ENCODE assay signal across 11 mouse cellular contexts in genomic region chr9:55525716-55526115, GRCm38 (mm10). TPM values are rescaled to one million over a fixed set of nuclear protein-coding genes. Genes with fewer than 3 reads are reported as not detected.
DNase-seq lines count a peak whose midpoint lies in the region; ATAC-seq and TF ChIP-seq lines count a peak whose summit lies in the region.
"Had no signal": no experiment of that assay in that cellular context is flagged by ENCODE, and none has a peak within 500 bp of the region (broad histone marks: within the 10 kb centered on the region; RNA-seq: fewer than 3 reads in every experiment).

No protein-coding gene starts in this region.

- no peaks in the 10 kb centered on the region for H3K36me3 ChIP-seq in hindbrain, postnatal 0 days (ENCODE audit: insufficient read depth, low read length)
- no peaks in the 10 kb centered on the region for H3K36me3 ChIP-seq in hindbrain, embryonic 16.5 days (ENCODE audit: control insufficient read depth, insufficient read depth, low read length)
- no peaks in the 10 kb centered on the region for H3K36me3 ChIP-seq in thymus, adult 2 months (ENCODE audit: control insufficient read depth, insufficient read depth, low read length)
- no peaks in the 10 kb centered on the region for H3K36me3 ChIP-seq in kidney, embryonic 16.5 days (ENCODE audit: insufficient read depth, low read length)

- no peak overlapping the region for H3K9ac ChIP-seq in hindbrain, postnatal 0 days (replicated peaks; ENCODE audit: low read length)
- no peak overlapping the region for H3K9ac ChIP-seq in hindbrain, embryonic 16.5 days (ENCODE audit: low read depth, low read length)
- no peak overlapping the region for H3K9ac ChIP-seq in kidney, embryonic 16.5 days (replicated peaks; ENCODE audit: low read length)

- no peaks in the 10 kb centered on the region for H3K9me3 ChIP-seq in hindbrain, postnatal 0 days (ENCODE audit: low read length)
- H3K9me3 ChIP-seq in hindbrain, embryonic 16.5 days (ENCODE audit: control insufficient read depth, low read length), result no peaks in the 10 kb centered on the region
- no peaks in the 10 kb centered on the region; the same call in 1 of the 2 replicates for H3K9me3 ChIP-seq in kidney, embryonic 16.5 days (ENCODE audit: low read length)

- H3K4me3 ChIP-seq in hindbrain, postnatal 0 days (ENCODE audit: low read length), result no peak overlapping the region
- no peak overlapping the region for H3K4me3 ChIP-seq in hindbrain, embryonic 16.5 days (ENCODE audit: low read length)
- H3K4me3 ChIP-seq in thymus, adult 2 months (ENCODE audit: control insufficient read depth, insufficient read depth, low read length), result no peak overlapping the region
- H3K4me3 ChIP-seq in kidney, embryonic 16.5 days (ENCODE audit: low read length), result no peak overlapping the region

- no peak overlapping the region for H3K27ac ChIP-seq in hindbrain, postnatal 0 days
- no peak overlapping the region for H3K27ac ChIP-seq in hindbrain, embryonic 16.5 days (ENCODE audit: low read depth, low read length)
- H3K27ac ChIP-seq in thymus, adult 2 months (ENCODE audit: control insufficient read depth, insufficient read depth, low read length), result no peak overlapping the region
- no peak overlapping the region for H3K27ac ChIP-seq in kidney, embryonic 16.5 days (ENCODE audit: low read length)

- H3K27me3 ChIP-seq in hindbrain, postnatal 0 days (ENCODE audit: insufficient read depth, low read length), result no peaks in the 10 kb centered on the region
- peaks cover 6% of the 10 kb centered on the region for H3K27me3 ChIP-seq in hindbrain, embryonic 16.5 days (replicated peaks; ENCODE audit: control insufficient read depth, insufficient read depth, low read length)
- no peaks in the 10 kb centered on the region for H3K27me3 ChIP-seq in thymus, adult 2 months (ENCODE audit: control insufficient read depth, insufficient read depth, low read length)
- H3K27me3 ChIP-seq in kidney, embryonic 16.5 days (ENCODE audit: insufficient read depth, low read length), result no peaks in the 10 kb centered on the region

- no peak for DNase-seq in hindbrain, postnatal 0 days (ENCODE audit: low spot score)
- DNase-seq in thymus, adult 2 months, result peak; percentile 39
- no peak for DNase-seq in thymus, postnatal 36 days
- DNase-seq in left cerebral cortex, adult 11 months (ENCODE audit: low spot score), result no peak
- DNase-seq: cerebellum, adult 11 months had no signal

- no peak for TF ChIP-seq POLR2A in thymus, adult 2 months (IDR thresholded peaks at IDR 0.05; ENCODE audit: control insufficient read depth, extremely low read depth, insufficient read depth, low read length, poor library complexity)

- TF ChIP-seq CTCF in hindbrain, postnatal 0 days (IDR thresholded peaks at IDR 0.05; ENCODE audit: low read depth), result peak; percentile 52
- peak; percentile 49; the same call in 1 of the 2 replicates for TF ChIP-seq CTCF in thymus, adult 2 months (IDR thresholded peaks at IDR 0.05; ENCODE audit: borderline replicate concordance, control insufficient read depth, extremely low read depth, insufficient read depth, low read length, poor library complexity)

- 36% methylated on average over 4 of the region's 4 CpGs for WGBS in hindbrain, postnatal 0 days
- 44% methylated on average over 4 of the region's 4 CpGs for WGBS in hindbrain, embryonic 16.5 days
- WGBS in thymus, adult 2 months, result 90% methylated on average over 4 of the region's 4 CpGs
- 40% methylated on average over 4 of the region's 4 CpGs for WGBS in kidney, embryonic 16.5 days

- H3K4me2 ChIP-seq in hindbrain, postnatal 0 days (ENCODE audit: low read depth, low read length), result no peak overlapping the region
- H3K4me2 ChIP-seq in hindbrain, embryonic 16.5 days (ENCODE audit: low read length), result no peak overlapping the region
- H3K4me2 ChIP-seq in kidney, embryonic 16.5 days (replicated peaks; ENCODE audit: low read depth, low read length), result no peak overlapping the region

- ATAC-seq in hindbrain, postnatal 0 days, result no peak
- no peak for ATAC-seq in hindbrain, embryonic 16.5 days
- ATAC-seq in common myeloid progenitor, adult 5-6 weeks (replicated peaks; ENCODE audit: low read depth, poor library complexity, severe bottlenecking), result 0 out of 2 replicates have a peak, but pooled peaks have one; percentile 39
- no peak for ATAC-seq in erythroid progenitor cell, adult 5-6 weeks (replicated peaks; ENCODE audit: low FRiP score, poor library complexity, severe bottlenecking)
- no peak for ATAC-seq in kidney, embryonic 16.5 days (ENCODE audit: low FRiP score, low TSS enrichment)

- H3K4me1 ChIP-seq in hindbrain, postnatal 0 days (ENCODE audit: insufficient read depth, low read length), result no peaks in the 10 kb centered on the region
- H3K4me1 ChIP-seq in hindbrain, embryonic 16.5 days (ENCODE audit: control insufficient read depth, insufficient read depth, low read depth, low read length), result no peaks in the 10 kb centered on the region
- H3K4me1 ChIP-seq in thymus, adult 2 months (replicated peaks; ENCODE audit: control insufficient read depth, insufficient read depth, low read length), result no peaks in the 10 kb centered on the region
- no peaks in the 10 kb centered on the region for H3K4me1 ChIP-seq in kidney, embryonic 16.5 days (ENCODE audit: insufficient read depth, low read length)

RNA-seq across cellular contexts. Expression of gene Isl2, which starts 12.8 kb away (rescaled TPM):
- 1.2 and 1.6 TPM in 2 replicates for total RNA-seq in hindbrain, postnatal 0 days (2014; rRNA removed)
- polyA plus RNA-seq in hindbrain, postnatal 0 days (2015; fragmentation: Nextera tagmentation; extraction: Ambion mirVana), result 0.53 and 0.95 TPM in 2 replicates
- polyA plus RNA-seq in hindbrain, embryonic 16.5 days (2015; fragmentation: Nextera tagmentation; extraction: Ambion mirVana), result 1.8 and 3.6 TPM in 2 replicates
- polyA plus RNA-seq in thymus, adult 2 months (2012; rRNA removed), result 3.8 and 4.5 TPM in 2 replicates
- not detected in 2 replicates for total RNA-seq in common myeloid progenitor, adult 5-6 weeks (2017)
- not detected in 2 replicates for total RNA-seq in erythroid progenitor cell, adult 5-6 weeks (2015; ENCODE audit: low replicate concordance)
- not detected in 2 replicates for total RNA-seq in erythroid progenitor cell, adult 5-6 weeks (2017; ENCODE audit: low replicate concordance)
- not detected in 2 replicates for polyA plus RNA-seq in kidney, embryonic 16.5 days (2015; fragmentation: Nextera tagmentation; extraction: Ambion mirVana)
- total RNA-seq: layer of hippocampus, postnatal 25 days had no signal
- polyA plus RNA-seq: gonadal fat pad, adult 2 months had no signal

RNA-seq across cellular contexts. Expression of gene Etfa, which starts 13.7 kb away (rescaled TPM):
- total RNA-seq in hindbrain, postnatal 0 days (2014; rRNA removed), result 12.5 and 17.6 TPM in 2 replicates
- 127 and 145 TPM in 2 replicates for polyA plus RNA-seq in hindbrain, postnatal 0 days (2015; fragmentation: Nextera tagmentation; extraction: Ambion mirVana)
- 99.7 and 111 TPM in 2 replicates for polyA plus RNA-seq in hindbrain, embryonic 16.5 days (2015; fragmentation: Nextera tagmentation; extraction: Ambion mirVana)
- polyA plus RNA-seq in thymus, adult 2 months (2012; rRNA removed), result 41.9 and 45.3 TPM in 2 replicates
- total RNA-seq in common myeloid progenitor, adult 5-6 weeks (2017), result 67.1 and 76.9 TPM in 2 replicates
- 54.1 and 61.6 TPM in 2 replicates for total RNA-seq in erythroid progenitor cell, adult 5-6 weeks (2015; ENCODE audit: low replicate concordance)
- 40.6 and 62.4 TPM in 2 replicates for total RNA-seq in erythroid progenitor cell, adult 5-6 weeks (2017; ENCODE audit: low replicate concordance)
- polyA plus RNA-seq in kidney, embryonic 16.5 days (2015; fragmentation: Nextera tagmentation; extraction: Ambion mirVana), result 226 and 242 TPM in 2 replicates
